In the genomic region with DNA sequence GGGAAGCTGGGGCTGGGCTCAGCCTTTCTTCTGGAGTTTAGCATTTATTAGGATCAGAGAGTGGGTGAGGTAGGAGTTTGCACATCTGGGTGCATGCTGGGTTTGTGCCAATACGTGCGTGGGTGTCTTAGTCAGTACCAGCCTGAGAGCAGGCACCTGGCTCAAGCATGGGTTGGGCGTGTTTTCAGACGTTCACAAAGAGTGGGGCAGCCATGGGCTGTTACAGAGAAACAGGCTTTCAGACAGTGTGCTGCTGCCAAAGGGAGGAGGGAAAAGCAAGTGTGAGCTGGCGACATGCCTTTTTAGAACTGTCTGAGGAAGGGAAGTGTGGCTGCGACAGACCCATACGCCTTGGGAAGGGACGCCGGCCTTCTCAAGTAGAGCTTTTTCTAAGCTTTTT, we compare ENCODE assay signal across 10 mouse cellular contexts. TPM values are rescaled to one million over a fixed set of nuclear protein-coding genes. Genes with fewer than 3 reads are reported as not detected.
A peak's percentile ranks its signal among the peaks of the same experiment; 100 is the strongest.
DNase-seq lines count a peak whose midpoint lies in the region; ATAC-seq lines count a peak whose summit lies in the region.
"Had no signal": no experiment of that assay in that cellular context is flagged by ENCODE, and none has a peak within 500 bp of the region (broad histone marks: within the 10 kb centered on the region; RNA-seq: fewer than 3 reads in every experiment).

No protein-coding gene starts in this region.

- H3K27ac ChIP-seq in hindbrain, embryonic 16.5 days (ENCODE audit: low read depth, low read length), result no peak overlapping the region
- no peak overlapping the region for H3K27ac ChIP-seq in hindbrain, embryonic 14.5 days
- peak overlapping the region; percentile 45 for H3K27ac ChIP-seq in limb, embryonic 13.5 days
- H3K27ac ChIP-seq in midbrain, embryonic 16.5 days (ENCODE audit: low read length), result no peak overlapping the region
- H3K27ac ChIP-seq: midbrain, embryonic 12.5 days had no signal

- H3K27me3 ChIP-seq in hindbrain, embryonic 16.5 days (replicated peaks; ENCODE audit: control insufficient read depth, insufficient read depth, low read length), result no peaks in the 10 kb centered on the region
- no peaks in the 10 kb centered on the region for H3K27me3 ChIP-seq in hindbrain, embryonic 14.5 days (ENCODE audit: control insufficient read depth, insufficient read depth, low read length)
- no peaks in the 10 kb centered on the region for H3K27me3 ChIP-seq in limb, embryonic 13.5 days
- no peaks in the 10 kb centered on the region for H3K27me3 ChIP-seq in midbrain, embryonic 16.5 days (ENCODE audit: control insufficient read depth, insufficient read depth, low read depth, low read length)
- H3K27me3 ChIP-seq: midbrain, embryonic 12.5 days had no signal

- 49% methylated on average over 9 of the region's 9 CpGs for WGBS in hindbrain, embryonic 16.5 days
- WGBS in hindbrain, embryonic 14.5 days, result 67% methylated on average over 9 of the region's 9 CpGs
- 58% methylated on average over 9 of the region's 9 CpGs for WGBS in limb, embryonic 13.5 days
- 74% methylated on average over 9 of the region's 9 CpGs for WGBS in midbrain, embryonic 16.5 days

- no peak overlapping the region for H3K9ac ChIP-seq in hindbrain, embryonic 16.5 days (ENCODE audit: low read depth, low read length)
- H3K9ac ChIP-seq in hindbrain, embryonic 14.5 days, result no peak overlapping the region
- H3K9ac ChIP-seq in limb, embryonic 13.5 days, result 0 out of 2 replicates have a peak overlapping the region, but pooled peaks have one; percentile 1
- no peak overlapping the region for H3K9ac ChIP-seq in midbrain, embryonic 16.5 days (ENCODE audit: low read depth, low read length)
- H3K9ac ChIP-seq: midbrain, embryonic 12.5 days had no signal

- H3K9me3 ChIP-seq in hindbrain, embryonic 16.5 days (ENCODE audit: control insufficient read depth, low read length), result no peaks in the 10 kb centered on the region
- H3K9me3 ChIP-seq in hindbrain, embryonic 14.5 days (ENCODE audit: control insufficient read depth, low read length), result no peaks in the 10 kb centered on the region
- no peaks in the 10 kb centered on the region for H3K9me3 ChIP-seq in limb, embryonic 13.5 days
- H3K9me3 ChIP-seq in midbrain, embryonic 16.5 days (replicated peaks; ENCODE audit: control insufficient read depth, low read length, poor library complexity, severe bottlenecking), result no peaks in the 10 kb centered on the region
- H3K9me3 ChIP-seq: G1E; midbrain, embryonic 12.5 days had no signal

- no peak for DNase-seq in hindbrain, embryonic 14.5 days (ENCODE audit: low spot score)
- peak; percentile 65 for DNase-seq in heart, postnatal 4 days
- DNase-seq in right cerebral cortex, postnatal 10 days (ENCODE audit: low spot score in 2 of 2), result peak; percentile 83 to 88
- no peak for DNase-seq in B cell, adult 2 months

- peak; percentile 77 for ATAC-seq in hindbrain, embryonic 16.5 days
- ATAC-seq in hindbrain, embryonic 14.5 days (ENCODE audit: low FRiP score), result no peak
- ATAC-seq in frontal cortex, adult (ENCODE audit: low TSS enrichment), result peak; percentile 45
- no peak for ATAC-seq in limb, embryonic 13.5 days (ENCODE audit: low FRiP score, low read depth)
- no peak for ATAC-seq in midbrain, embryonic 16.5 days

- H3K4me2 ChIP-seq in hindbrain, embryonic 16.5 days (ENCODE audit: low read length), result no peak overlapping the region
- no peak overlapping the region for H3K4me2 ChIP-seq in hindbrain, embryonic 14.5 days (replicated peaks)
- H3K4me2 ChIP-seq in limb, embryonic 13.5 days (replicated peaks), result no peak overlapping the region
- no peak overlapping the region for H3K4me2 ChIP-seq in midbrain, embryonic 16.5 days (ENCODE audit: low read length)
- H3K4me2 ChIP-seq: midbrain, embryonic 12.5 days had no signal

- no peak overlapping the region for H3K4me3 ChIP-seq in hindbrain, embryonic 16.5 days (ENCODE audit: low read length)
- no peak overlapping the region for H3K4me3 ChIP-seq in hindbrain, embryonic 14.5 days (replicated peaks; ENCODE audit: low read length)
- no peak overlapping the region for H3K4me3 ChIP-seq in limb, embryonic 13.5 days
- no peak overlapping the region for H3K4me3 ChIP-seq in midbrain, embryonic 16.5 days (ENCODE audit: low read depth, low read length)
- H3K4me3 ChIP-seq: midbrain, embryonic 12.5 days had no signal

- no peaks in the 10 kb centered on the region for H3K36me3 ChIP-seq in hindbrain, embryonic 16.5 days (ENCODE audit: control insufficient read depth, insufficient read depth, low read length)
- H3K36me3 ChIP-seq in hindbrain, embryonic 14.5 days (replicated peaks; ENCODE audit: control insufficient read depth, insufficient read depth), result no peaks in the 10 kb centered on the region
- H3K36me3 ChIP-seq in limb, embryonic 13.5 days, result no peaks in the 10 kb centered on the region
- H3K36me3 ChIP-seq in midbrain, embryonic 16.5 days (ENCODE audit: control insufficient read depth, insufficient read depth, low read length), result no peaks in the 10 kb centered on the region
- H3K36me3 ChIP-seq: G1E; midbrain, embryonic 12.5 days had no signal

- H3K4me1 ChIP-seq in hindbrain, embryonic 16.5 days (ENCODE audit: control insufficient read depth, insufficient read depth, low read depth, low read length), result no peaks in the 10 kb centered on the region
- H3K4me1 ChIP-seq in hindbrain, embryonic 14.5 days (replicated peaks; ENCODE audit: control insufficient read depth, insufficient read depth, low read length), result 0 out of 2 replicates have a peak, but pooled peaks cover 2% of the 10 kb centered on the region
- peaks cover 14% of the 10 kb centered on the region for H3K4me1 ChIP-seq in limb, embryonic 13.5 days
- no peaks in the 10 kb centered on the region for H3K4me1 ChIP-seq in midbrain, embryonic 16.5 days (ENCODE audit: control insufficient read depth, insufficient read depth, low read length)
- H3K4me1 ChIP-seq: midbrain, embryonic 12.5 days had no signal

RNA-seq across cellular contexts. Expression of a gene that starts 45.2 kb away (rescaled TPM):
- polyA plus RNA-seq in hindbrain, embryonic 16.5 days (2015; fragmentation: Nextera tagmentation; extraction: Ambion mirVana), result 19.1 and 21.2 TPM in 2 replicates
- polyA plus RNA-seq in hindbrain, embryonic 14.5 days (2014; fragmentation: Nextera tagmentation; extraction: Ambion mirVana), result 3.1 and 3.8 TPM in 2 replicates
- total RNA-seq in heart, postnatal 4 days (2021), result 10 to 100 TPM; 26.7 to 31.2 TPM
- polyA plus RNA-seq in limb, embryonic 13.5 days (2015; fragmentation: Nextera tagmentation; extraction: Ambion mirVana), result 21.8 and 22.7 TPM in 2 replicates
- polyA plus RNA-seq in midbrain, embryonic 16.5 days (2015; fragmentation: Nextera tagmentation; extraction: Ambion mirVana), result 24.4 and 27.0 TPM in 2 replicates
- polyA plus RNA-seq: G1E had no signal

RNA-seq across cellular contexts. Expression of a gene that starts 56.1 kb away (rescaled TPM):
- 31.0 and 33.8 TPM in 2 replicates for polyA plus RNA-seq in hindbrain, embryonic 16.5 days (2015; fragmentation: Nextera tagmentation; extraction: Ambion mirVana)
- 23.9 and 26.9 TPM in 2 replicates for polyA plus RNA-seq in hindbrain, embryonic 14.5 days (2014; fragmentation: Nextera tagmentation; extraction: Ambion mirVana)
- total RNA-seq in heart, postnatal 4 days (2021), result 10 to 100 TPM; 16.0 to 18.5 TPM
- 27.7 and 28.0 TPM in 2 replicates for polyA plus RNA-seq in limb, embryonic 13.5 days (2015; fragmentation: Nextera tagmentation; extraction: Ambion mirVana)
- 30.6 and 32.8 TPM in 2 replicates for polyA plus RNA-seq in midbrain, embryonic 16.5 days (2015; fragmentation: Nextera tagmentation; extraction: Ambion mirVana)

Comparison
In these comparisons a context has a peak if more than half of its experiments do, and no peak if none do; other contexts are left out.
1. ATAC-seq: peak in hindbrain, embryonic 16.5 days (single experiment) and frontal cortex, adult (single experiment); none in hindbrain, embryonic 14.5 days (single experiment), limb, embryonic 13.5 days (single experiment) and midbrain, embryonic 16.5 days (single experiment).
2. DNase-seq: peak in heart, postnatal 4 days (single experiment) and right cerebral cortex, postnatal 10 days (2 of 2); none in hindbrain, embryonic 14.5 days (single experiment) and B cell, adult 2 months (0 of 2).